Mouse (Mus musculus) adrenal gland, postnatal 36 days (tissue): ENCODE results near the gene Myof. TPM values are rescaled to one million over a fixed set of nuclear protein-coding genes. Genes with fewer than 3 reads are reported as not detected.

Source experiments
- DNase-seq, 2 experiments: peaks; one replicate each; pipeline ENCODE4 v3.0.0; 2021; ENCODE audit warnings: mixed read lengths in 1 of 2
- total RNA-seq, 2 experiments: library from RNA; stranded (reverse); gene quantifications; 2 replicates each; pipeline ENCODE4 v1.2.3; 2021

The Myof gene
- total RNA-seq, 2 experiments from 2014 or later = 33.4 to 59.2 TPM

DNA sequence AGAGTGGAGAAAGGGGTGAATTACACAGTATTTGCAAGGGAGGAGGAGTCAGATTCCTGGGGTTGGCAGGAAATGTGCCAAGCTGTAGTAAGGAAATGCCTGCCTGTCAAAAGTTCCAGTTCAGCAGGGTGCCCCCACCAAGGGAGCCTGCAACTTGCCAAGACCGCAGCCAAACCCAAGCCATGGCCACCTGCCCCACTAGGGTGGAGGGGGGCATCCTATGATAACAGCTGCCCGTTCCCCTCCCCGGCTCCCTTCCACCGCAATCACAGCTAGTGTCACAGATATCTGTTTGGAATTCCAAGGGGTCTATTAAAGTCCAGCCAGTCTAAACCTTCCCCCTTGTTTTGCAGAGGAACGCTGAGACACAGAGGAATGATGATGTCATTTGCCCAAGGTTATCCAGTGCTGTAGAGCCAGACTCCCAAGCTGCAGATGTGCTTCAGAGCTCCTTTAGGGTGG lies 1.1 kb downstream of the Myof start:
- peak; percentile 24 to 39 for DNase-seq

DNA sequence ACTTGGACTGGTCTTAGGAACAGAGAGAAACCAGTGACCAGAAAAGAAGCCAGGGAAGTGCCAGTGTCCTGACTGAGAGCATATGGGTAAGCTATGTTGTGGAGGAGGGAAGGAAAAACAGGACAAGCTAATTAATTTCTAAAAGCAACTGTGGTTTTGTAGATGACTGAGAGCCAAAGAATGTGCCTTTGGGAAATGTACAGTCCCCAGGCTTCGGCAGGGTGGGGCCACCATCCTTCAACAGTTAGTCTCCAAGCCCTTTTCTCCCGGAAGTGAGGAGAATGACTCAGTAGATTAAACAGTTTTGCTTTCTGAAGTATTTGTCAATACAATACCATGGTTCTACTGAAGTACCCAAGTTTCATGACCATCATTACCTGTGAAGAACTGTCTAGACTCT lies 5.1 kb downstream of the Myof start:
- DNase-seq = no peak

DNA sequence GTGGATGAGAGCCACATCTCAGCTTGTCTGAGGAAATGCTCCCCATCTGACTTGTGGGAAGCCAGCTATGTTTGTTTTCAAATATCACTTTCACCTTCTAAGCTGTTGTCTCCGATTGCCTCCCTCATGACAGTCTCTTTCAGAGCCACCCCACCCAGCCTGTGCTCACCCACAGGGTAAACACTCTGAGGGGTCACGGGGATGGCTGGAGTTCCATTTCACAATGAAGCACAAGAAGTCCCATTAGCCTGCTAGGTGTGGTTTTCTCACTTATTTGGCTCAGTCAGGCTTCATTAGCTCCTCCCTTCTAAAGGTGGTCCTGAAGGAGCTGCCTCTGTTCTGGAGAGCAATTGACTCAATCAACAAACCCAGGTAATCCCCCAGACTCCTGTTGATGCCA lies 7.6 kb downstream of the Myof start:
- no peak for DNase-seq

DNA sequence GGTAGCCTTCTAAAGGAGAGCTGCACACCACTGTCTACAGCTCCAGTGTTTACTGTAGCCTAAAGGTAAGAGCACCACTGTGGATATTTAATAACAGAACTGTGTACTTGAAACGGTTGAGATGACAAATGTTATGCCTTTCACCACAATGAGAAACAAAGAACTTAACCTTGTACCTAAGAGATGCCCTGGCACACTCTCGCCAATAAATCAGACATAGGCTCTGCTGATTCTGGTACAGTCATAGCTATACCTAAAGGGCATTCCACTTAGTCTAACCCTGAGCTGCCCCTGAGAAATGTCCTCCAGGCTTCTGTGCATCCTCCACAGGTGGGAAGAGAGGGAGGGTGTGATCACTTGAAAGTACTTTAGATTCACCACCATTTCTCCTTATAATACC lies 8.7 kb downstream of the Myof start:
- peak in 1 of 2 experiments; percentile 50 for DNase-seq

DNA sequence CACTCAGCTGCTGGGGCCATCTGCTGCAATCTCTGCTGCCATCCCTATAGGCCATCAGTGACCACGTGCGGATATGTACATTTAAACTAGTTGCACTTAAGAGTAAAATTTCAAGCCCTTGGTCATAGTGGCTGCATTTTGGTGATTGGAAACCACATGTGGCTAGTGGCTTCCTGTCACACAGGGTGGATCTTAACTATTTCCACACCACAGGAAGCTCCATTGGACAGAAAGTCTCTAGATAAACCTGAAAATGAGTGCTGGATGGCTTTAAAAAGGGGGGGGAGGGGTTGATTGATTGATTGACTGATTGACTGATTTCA lies 9.7 kb downstream of the Myof start:
- DNase-seq = no peak

DNA sequence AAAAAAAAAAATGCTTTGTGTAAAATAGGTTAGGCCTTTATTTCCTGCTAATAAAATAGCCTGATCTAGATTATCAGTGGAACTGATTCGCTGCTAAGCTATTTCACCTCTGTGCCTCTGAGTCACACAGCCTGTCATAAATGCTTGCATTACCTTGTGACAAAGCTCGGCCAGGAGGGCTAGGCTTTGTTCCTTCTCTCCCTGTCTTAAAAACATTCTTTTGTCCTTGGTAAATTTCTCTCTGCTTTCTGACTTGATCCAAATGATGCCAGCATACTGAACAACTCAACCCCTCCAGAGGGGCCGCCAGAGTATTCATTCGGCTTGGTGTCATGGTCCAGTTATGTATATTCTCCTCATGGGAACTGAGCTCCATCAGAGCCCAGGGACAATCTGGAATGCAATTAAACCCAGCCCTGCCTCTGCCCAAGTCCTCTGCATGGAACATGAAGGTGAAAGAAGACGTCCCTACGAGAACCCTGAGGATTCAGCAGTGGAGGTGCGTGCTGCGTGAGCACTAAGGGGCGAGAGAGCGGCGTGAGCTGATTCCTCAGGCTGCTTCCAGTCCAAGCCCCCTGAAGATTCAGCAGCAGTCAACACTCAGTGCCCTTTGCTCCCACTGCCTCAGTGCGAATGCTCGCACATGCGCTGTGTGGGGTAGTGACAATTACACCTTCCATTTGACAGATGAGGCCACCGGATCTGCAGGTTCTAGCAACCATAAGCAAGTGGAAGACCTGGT lies 10.2 kb downstream of the Myof start:
- no peak for DNase-seq

DNA sequence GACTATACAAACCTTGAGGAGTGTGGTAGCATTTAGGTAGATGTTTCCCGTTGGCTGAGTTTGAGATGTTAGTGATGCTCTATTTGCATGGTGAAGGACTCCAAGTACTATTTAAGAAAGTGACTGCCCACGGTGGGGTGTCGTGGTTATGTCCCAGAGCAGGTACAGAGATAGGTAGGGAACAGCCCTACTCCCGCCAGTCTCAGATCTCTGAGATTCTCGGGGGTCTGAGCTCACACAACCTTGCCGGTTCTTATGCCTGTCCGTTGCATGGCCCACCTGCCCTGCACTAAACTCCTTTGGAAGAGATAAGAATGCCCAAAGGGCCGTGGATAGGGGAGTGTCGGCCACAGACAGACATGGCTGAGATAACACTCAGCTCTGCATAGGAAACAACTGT lies 12.2 kb downstream of the Myof start:
- no peak for DNase-seq

DNA sequence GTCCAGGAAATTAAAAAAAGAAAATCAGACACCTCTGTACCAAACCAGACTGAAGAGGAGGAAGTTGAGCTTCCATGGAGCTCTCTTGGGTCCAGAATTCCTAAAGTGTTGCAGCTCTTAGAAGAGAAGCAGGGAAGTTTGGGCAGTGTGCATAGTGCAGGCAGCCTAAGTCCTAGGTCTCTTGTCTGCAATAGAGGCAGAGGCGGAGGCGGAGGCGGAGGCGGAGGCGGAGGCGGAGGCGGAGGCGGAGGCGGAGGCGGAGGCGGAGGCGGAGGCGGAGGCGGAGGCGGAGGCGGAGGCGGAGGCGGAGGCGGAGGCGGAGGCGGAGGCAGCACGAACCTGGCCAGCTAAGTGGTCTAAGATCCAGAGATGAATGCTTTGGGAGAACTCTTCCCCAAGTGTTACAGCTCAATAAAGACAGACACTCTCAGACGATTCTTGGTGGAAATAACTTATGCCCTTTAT lies 12.7 kb downstream of the Myof start:
- DNase-seq = peak; percentile 77 to 82

DNA sequence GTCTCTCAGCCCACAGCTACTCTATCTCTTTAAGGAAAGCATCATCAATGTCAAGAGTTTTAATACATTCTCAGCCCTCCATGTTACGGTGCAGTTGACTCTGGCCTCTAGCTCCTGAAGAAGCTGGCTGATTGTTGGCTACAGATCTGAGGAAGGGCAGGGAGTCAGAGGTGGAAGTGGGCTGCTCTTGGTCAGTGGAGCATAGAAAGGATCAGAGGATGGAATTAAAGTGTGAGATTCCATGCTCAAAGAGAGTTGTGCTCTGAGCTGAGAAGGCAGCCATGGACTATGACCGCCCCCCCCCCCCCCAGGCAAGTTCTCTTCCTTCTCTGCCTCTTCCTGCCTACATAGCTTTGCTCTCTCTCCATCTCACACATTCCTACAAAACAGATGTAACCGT lies 13.5 kb downstream of the Myof start:
- no peak for DNase-seq

DNA sequence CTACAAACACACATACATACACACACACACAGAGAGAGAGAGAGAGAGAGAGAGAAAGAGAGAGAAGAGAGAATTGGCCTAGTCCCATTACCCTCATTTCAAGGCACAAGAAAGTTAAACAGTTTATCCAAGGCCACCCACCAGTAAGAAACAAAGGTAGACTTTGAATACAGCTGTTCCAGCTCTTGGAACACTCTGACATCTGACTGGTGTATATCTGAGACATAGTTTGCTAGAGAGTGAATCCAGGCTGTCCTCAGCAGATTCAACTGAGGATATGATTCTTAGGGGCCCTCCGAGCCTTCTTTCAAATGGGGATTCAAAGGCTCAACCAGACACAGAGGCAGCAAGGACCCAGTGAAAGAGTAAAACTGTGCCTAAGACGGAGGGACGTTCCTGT lies 14.1 kb downstream of the Myof start:
- DNase-seq = no peak

DNA sequence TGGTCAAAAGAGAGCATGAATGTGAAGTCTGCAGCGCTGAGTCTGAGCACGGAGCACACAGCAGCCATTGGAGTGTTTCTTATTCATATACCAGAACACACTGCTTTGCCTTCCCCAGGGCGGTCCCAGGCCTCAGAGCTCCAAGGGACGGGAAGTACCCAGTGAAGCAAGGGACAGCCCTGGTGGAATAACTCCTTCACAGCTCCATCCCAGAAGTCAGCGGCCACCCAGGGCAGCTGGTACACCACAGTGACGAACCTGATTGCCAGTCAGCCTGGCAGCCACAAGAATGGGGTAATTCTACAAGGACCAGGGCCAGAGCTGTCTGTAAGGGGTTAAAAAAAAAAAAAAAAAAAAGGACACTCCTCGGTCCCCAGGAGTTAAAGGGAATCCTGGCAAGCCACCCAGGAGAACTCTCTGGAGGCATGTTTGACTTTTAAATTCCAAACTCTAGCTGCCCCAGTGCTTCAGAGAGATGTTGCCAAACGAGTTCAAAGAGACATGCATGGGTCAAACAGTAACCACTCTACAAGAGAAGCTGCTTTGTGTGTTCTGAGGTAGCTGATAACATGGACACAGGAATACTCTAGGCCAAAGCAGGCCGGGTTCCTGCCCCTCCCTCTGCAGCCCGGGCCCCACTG lies 15.4 kb downstream of the Myof start:
- DNase-seq = peak in 1 of 2 experiments; percentile 30

DNA sequence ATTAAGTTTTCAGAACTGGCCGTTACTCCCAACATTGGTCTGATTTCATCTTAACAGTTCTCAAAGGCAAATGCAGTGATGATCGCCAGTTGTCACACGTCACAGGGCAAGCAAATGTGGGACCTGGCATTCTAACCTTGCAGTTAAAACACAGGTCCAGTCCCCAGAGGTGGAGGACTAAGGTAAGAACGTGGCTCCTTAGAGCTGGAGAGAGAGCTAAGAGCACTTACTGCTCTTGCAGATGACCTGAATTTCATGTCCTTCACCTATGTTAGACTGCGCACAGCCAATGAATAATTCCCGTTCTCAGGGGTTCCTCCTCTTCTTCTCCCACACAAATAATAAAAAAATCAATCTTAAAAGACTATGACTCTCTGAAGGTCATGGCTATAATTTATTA lies 16.0 kb downstream of the Myof start:
- DNase-seq = no peak

DNA sequence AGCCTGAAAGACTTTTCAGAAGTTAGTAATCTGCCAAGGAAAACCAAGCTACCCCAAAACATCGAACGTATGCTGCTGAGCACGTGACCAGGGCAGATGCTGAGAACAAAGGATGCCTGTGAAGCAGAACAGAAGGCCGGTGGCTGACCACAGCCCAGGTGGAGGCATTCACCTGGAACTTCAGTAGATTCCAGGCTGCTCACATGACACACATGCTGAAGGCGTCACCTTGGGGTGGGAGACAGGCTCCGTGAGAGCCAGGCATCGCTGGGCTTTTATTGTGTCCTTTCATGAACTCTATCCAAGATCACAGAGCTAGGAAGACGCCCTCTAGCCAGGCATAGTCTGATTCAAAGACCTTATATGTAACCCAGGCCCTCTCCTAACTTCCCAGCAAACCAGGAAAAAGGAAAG lies 17.2 kb downstream of the Myof start:
- DNase-seq = no peak

DNA sequence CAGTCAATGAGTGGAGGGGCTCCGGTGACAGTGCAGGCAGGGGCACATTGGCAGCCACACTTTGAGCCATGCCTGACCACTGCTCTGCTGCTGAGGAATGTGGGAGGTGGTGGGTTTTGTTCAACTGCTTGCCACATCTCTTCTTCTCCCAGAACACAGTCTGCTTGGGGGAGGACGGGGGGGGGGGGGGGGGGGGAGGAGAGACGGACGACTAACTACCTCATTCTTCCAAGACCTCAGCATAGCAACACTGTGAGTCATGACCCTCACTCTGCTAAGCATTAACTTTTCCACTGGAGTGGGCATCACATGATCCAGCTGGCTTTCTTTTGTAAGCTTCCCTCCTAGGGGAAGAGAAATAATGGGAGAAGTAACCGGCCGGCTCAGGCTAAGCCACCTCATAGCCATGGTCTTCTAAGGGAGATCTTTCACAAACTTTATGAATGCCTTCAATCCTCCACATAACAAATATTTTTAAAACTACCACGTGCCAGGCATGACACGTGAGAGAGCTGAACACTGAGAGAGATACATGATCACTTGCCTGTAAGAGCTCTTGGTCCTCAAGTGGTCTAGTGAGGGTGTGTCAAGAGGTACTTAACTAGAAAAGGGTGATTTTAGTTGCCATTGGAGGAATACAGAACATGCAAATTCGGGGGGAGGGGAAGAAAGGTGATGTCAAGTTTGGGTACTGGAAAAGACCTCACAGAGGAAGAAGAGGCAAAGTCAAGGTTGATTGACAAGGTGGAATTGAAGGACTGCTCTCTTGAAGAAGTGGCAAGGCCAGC lies 17.9 kb downstream of the Myof start:
- DNase-seq = peak; percentile 33 to 59

DNA sequence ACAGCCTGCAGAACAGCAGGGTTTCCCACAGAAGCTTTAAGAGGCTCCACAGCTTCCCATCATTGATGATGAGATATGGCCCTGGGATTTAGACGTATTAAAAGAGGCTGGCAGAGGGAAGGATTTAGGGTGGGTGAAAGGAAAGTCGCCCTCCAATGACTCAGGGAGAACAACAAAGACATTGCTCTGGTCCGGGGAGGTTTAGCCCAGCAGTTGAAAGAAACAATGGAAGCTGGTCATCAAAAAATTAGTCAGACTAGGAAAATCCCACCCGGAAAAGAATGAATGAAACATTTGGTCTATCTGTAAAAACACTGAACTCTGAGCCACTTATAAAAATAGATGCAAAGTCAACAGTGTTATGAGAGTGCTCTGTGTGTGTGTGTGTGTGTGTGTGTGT lies 19.8 kb downstream of the Myof start:
- no peak for DNase-seq

DNA sequence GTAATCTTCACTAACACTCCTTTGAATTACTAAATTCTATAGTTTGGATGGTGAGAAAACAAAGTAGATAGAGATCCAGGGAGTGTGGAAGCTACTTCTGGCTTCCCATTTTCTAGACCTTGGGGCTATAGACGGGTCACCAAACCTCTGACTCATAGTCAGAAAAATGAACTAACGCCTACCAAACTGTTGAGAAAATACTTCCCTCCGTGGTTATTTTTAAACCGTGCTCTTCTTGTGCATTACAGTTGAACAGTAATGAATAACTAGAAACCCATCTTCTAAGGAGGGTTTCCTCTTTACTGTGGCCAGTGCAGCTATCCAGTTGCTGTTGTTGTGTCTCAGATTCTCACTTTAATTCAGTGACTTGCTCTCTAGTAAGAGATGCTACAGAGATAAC lies 20.7 kb downstream of the Myof start:
- no peak for DNase-seq

DNA sequence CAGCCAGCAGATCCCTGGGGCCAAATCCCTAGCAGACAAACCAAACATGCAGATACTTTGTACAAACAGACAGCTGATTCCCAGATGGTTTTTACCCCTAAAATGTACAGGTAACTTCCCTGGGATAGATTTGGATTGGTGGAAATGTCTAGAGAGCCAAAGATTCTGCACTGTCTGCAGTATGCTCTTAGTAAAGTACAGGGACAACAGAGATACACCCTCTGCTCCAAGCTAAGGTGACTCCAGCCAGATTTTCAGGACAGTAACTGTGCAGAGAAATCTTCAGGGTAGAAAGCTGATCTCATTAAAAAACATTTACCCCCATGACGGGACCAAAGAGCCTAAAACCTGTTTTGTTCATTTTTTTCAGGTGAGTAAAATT lies 27.5 kb downstream of the Myof start:
- no peak for DNase-seq

DNA sequence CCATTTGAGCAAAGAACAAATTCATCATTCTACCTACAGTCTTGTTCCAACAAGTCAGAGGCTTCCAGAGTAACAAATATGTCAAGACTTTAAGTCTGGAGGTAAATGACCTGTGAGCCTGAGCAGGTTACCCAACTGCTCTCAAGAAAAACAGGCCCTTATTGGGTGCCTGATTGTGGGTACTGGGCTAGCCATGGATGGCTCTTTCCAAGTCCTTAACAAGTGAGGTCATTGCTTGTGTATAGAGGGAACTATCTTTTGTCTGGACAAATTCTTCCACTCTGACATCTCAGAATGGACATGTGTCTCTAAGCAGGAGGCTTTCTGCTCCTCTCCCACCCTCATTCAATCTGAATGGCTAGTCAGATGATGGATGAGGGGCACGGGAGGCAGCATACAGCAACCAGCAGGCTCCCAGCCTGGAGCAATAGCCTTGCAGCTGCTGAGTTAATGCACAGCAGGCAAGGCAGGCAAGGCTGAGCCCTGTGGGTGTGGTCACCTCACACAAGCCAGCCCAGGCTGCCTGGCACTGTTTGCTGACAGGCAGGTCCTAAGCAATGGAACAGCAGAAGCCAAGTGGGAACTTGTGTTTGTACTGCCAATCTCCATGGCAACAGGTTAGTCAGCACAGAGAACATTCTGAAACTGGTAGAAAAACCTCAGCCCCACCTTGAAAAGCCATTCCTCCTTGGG lies 28.1 kb downstream of the Myof start:
- peak; percentile 82 to 83 for DNase-seq

DNA sequence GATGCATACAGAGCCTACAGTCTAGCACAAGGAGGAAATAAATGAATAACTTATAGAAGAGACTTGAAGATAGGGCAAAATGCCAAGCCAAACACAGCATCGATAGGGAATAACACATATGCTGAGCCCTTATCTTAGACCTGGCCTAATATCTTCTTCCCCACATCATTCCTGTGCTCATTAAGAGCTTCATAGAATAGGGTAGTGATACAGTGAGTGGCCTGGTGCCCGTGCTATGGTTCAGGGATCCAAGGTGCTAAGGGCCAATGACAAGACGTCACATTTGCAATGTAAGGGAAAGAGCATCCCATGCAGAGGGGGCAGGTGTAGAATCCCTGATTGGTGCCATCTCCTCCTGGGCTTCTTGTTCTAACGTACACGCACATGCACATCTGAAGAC lies 28.9 kb downstream of the Myof start:
- DNase-seq = no peak

DNA sequence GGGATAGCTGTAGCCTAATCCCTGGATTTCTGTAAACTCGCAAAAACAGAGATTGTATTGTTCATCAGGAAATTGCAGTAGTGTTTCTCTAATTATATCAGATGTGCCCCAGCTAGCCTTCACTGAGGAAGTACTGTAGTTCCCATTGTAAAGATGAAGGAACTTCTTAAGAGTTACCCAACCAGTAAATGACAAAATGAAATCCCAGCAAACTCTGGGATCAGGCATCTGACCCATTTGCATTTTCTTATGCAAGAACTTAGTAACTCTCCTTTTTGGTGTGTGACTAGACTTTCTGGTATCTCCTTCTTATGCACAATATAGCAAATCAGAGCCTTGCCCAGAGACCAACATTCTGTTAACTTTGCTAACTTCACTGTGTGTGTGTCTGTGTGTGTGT lies 32.0 kb downstream of the Myof start:
- no peak for DNase-seq

DNA sequence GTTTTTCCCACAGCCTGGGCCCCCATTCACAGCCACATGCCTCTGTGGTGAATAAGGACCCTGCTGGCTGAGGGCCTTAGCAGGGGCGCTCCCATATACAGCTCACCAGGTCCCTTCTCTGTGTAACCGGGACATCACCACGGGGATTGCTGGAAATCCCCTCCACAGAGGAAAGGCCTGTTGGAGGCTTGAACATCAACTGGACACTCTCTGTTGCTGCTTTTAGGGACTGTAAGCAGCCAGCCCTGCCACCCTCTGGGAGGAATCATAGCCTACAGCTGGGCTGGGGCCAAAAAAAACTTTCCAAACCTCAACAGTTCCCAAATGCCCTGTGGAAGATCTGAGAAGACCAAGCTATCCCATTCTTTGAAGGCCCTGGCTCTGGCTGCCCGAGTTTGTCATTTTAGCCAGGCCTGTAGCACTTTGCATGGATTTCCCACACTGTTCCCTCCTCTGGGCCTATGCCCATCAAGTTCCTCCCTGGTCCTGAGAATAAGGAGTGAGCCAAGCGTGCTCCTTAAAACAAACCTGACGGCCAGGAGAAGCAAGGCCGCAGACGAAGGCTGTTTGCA lies 38.5 kb downstream of the Myof start:
- no peak for DNase-seq
